Mouse (Mus musculus): ENCODE data around the gene Vwa1. TPM values are rescaled to one million over a fixed set of nuclear protein-coding genes. Genes with fewer than 3 reads are reported as not detected.

The Vwa1 gene
- total and polyA plus RNA-seq, 3 experiments = 0.09 to 1.0 (median 0.68) TPM

DNA sequence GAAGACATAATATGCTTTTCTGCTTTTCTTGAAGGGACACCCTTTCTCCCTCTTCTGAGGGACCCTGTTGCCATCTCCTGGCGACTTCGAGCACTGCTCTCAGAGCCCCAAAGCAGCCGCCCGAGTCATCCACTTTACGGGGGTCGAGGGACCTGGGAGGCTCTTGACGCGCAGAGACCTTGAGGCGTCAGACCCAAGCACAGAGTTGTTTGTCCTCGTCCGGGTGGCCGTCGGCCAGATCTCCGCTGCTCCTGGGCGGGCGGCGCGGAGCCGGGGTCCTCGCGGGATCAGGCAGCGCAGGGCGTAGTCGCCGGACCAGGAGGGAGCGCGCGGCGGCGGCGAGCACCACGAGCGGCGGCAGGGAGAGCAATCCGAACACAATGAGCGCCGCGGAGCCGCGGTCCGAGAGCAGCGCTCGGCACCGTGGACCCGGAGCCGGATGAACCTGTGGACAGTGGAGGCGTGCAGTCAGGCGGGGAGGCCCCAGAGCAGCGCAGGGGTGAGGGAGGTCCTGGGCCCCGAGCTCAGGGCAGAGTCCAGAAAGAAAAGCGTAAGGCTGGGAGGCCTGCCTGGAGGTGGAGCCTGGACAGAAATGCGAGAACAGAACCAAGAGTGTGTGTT, 9.7 kb upstream of the Vwa1 start:
- Histone ChIP-seq H3K36me3 (replicated peaks) (no peaks in the 10 kb centered on the region), H3K4me3 (ENCODE audit: low read depth, low read length) (peak overlapping the region; percentile 76), H3K9me3 (replicated peaks) (no peaks in the 10 kb centered on the region), H3K4me1 (ENCODE audit: insufficient read depth, low read depth, low read length) (peaks cover 31% of the 10 kb centered on the region), H3K27me3 (ENCODE audit: insufficient read depth, low read length) (peaks cover 45% of the 10 kb centered on the region)
- peak; percentile 70 for DNase-seq (ENCODE audit: low spot score)
- no peak for TF ChIP-seq TAL1 (conservative IDR thresholded peaks at IDR 0.05; ENCODE audit: low read depth, low read length)
- no peak for TF ChIP-seq GATA1 (IDR thresholded peaks at IDR 0.05; ENCODE audit: borderline replicate concordance, low read length)
- no peak for TF ChIP-seq CTCF (IDR thresholded peaks at IDR 0.05; ENCODE audit: low read depth, low read length)
- no peak for TF ChIP-seq GATA2 (IDR thresholded peaks at IDR 0.05; ENCODE audit: borderline replicate concordance, low read depth, low read length)
- TF ChIP-seq POLR2AphosphoS5 (IDR thresholded peaks at IDR 0.05; ENCODE audit: insufficient replicate concordance, low read depth, low read length) = no peak
- ATAC-seq (ENCODE audit: extremely low read depth, insufficient number of reproducible peaks, low FRiP score, poor library complexity, severe bottlenecking) = peak; percentile 60

DNA sequence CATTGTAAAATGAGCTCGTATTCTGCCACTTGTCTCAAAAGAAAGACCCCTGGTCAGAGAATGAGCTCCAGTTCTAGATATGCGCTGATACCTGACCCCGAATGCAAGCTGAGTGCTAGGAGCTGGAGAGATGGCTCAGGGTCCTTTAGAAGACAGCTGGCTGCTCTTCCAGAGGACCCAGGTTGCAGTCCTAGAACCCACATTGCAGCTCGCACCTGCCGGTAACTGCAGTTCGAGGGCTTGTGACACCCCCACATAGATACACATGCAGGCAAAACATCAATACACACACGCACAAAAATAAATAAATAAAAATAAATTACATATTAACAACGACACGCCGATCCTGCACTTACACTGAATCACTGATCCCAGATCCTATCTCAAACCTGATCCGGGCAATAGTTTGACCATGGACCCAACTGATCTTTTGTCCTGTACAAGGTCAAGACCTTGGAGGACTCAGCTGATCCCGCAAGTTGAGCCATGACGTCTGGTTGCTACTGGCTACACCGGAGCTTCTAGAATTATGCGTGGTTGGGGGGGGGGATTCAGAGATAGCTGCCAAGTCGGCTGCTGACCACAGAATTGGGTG, 9.1 kb upstream of the Vwa1 start:
- H3K9me3 ChIP-seq (replicated peaks) = no peaks in the 10 kb centered on the region
- ATAC-seq (ENCODE audit: extremely low read depth, insufficient number of reproducible peaks, low FRiP score, poor library complexity, severe bottlenecking) (no peak), DNase-seq (ENCODE audit: low spot score) (no peak)
- H3K27me3 ChIP-seq (ENCODE audit: insufficient read depth, low read length) = peaks cover 50% of the 10 kb centered on the region
- peak overlapping the region; percentile 76; the same call in 1 of the 2 replicates for H3K4me3 ChIP-seq (ENCODE audit: low read depth, low read length)
- TF ChIP-seq POLR2AphosphoS5 (IDR thresholded peaks at IDR 0.05; ENCODE audit: insufficient replicate concordance, low read depth, low read length) = no peak
- TF ChIP-seq CTCF (IDR thresholded peaks at IDR 0.05; ENCODE audit: low read depth, low read length) = no peak
- TF ChIP-seq GATA1 (IDR thresholded peaks at IDR 0.05; ENCODE audit: borderline replicate concordance, low read length) = no peak
- no peak for TF ChIP-seq TAL1 (conservative IDR thresholded peaks at IDR 0.05; ENCODE audit: low read depth, low read length)
- TF ChIP-seq GATA2 (IDR thresholded peaks at IDR 0.05; ENCODE audit: borderline replicate concordance, low read depth, low read length) = no peak
- peaks cover 27% of the 10 kb centered on the region for H3K4me1 ChIP-seq (ENCODE audit: insufficient read depth, low read depth, low read length)
- H3K36me3 ChIP-seq (replicated peaks) = no peaks in the 10 kb centered on the region

DNA sequence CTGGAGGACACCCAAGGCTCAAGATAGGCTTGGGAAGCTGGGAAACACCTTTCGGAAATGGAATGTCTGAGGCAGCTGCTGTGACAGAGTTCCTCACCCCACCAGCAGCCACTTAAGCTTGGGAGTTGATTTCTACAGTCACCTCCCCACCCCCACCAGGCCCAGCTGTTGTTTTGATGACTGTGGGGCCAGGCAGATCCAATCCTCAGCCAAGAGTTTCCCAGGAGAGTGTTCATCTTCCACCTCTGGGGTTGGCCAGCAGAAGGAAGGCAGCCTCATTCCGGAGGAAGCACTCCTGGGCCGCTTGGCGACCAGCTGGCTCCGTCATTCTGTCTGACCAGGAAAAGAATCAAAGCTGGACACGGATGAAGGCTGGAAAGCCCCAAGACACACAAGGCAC, 6.4 kb upstream of the Vwa1 start:
- no peaks in the 10 kb centered on the region for H3K9me3 ChIP-seq (replicated peaks)
- H3K4me3 ChIP-seq (ENCODE audit: low read depth, low read length) = no peak overlapping the region; the same call in 1 of the 2 replicates
- no peak for ATAC-seq (ENCODE audit: extremely low read depth, insufficient number of reproducible peaks, low FRiP score, poor library complexity, severe bottlenecking)
- no peaks in the 10 kb centered on the region for H3K36me3 ChIP-seq (replicated peaks)
- H3K27me3 ChIP-seq (ENCODE audit: insufficient read depth, low read length) = peaks cover 69% of the 10 kb centered on the region
- peaks cover 29% of the 10 kb centered on the region for H3K4me1 ChIP-seq (ENCODE audit: insufficient read depth, low read depth, low read length)
- TF ChIP-seq CTCF (IDR thresholded peaks at IDR 0.05; ENCODE audit: low read depth, low read length) = no peak
- no peak for TF ChIP-seq TAL1 (conservative IDR thresholded peaks at IDR 0.05; ENCODE audit: low read depth, low read length)
- no peak for TF ChIP-seq GATA2 (IDR thresholded peaks at IDR 0.05; ENCODE audit: borderline replicate concordance, low read depth, low read length)
- no peak for TF ChIP-seq GATA1 (IDR thresholded peaks at IDR 0.05; ENCODE audit: borderline replicate concordance, low read length)
- TF ChIP-seq POLR2AphosphoS5 (IDR thresholded peaks at IDR 0.05; ENCODE audit: insufficient replicate concordance, low read depth, low read length) = no peak
- no peak for DNase-seq (ENCODE audit: low spot score)

DNA sequence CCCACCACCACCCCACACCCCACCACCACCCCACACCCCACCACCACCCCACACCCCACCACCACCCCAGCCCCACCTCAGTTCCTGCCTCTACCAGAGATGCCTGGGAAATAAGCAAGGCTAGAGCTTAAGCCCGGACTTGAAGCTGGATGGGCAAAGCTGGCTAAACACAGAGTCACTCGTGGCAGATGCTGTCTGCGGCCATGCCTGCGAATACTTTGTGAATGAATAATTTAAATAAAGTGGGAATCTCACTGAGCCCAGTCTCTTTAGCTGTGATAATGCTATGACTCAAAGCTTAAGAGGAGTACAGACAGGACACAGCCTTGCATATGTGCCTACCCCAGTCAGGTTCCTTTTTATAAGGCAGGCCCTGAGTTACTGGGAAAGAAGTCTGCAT, 5.0 kb upstream of the Vwa1 start:
- Histone ChIP-seq H3K4me1 (ENCODE audit: insufficient read depth, low read depth, low read length) (peaks cover 28% of the 10 kb centered on the region), H3K9me3 (replicated peaks) (no peaks in the 10 kb centered on the region), H3K4me3 (ENCODE audit: low read depth, low read length) (no peak overlapping the region), H3K27me3 (ENCODE audit: insufficient read depth, low read length) (peaks cover 75% of the 10 kb centered on the region), H3K36me3 (replicated peaks) (no peaks in the 10 kb centered on the region)
- DNase-seq (ENCODE audit: low spot score) (no peak), ATAC-seq (ENCODE audit: extremely low read depth, insufficient number of reproducible peaks, low FRiP score, poor library complexity, severe bottlenecking) (no peak)
- no peak for TF ChIP-seq CTCF (IDR thresholded peaks at IDR 0.05; ENCODE audit: low read depth, low read length)
- TF ChIP-seq GATA1 (IDR thresholded peaks at IDR 0.05; ENCODE audit: borderline replicate concordance, low read length) = no peak
- no peak for TF ChIP-seq POLR2AphosphoS5 (IDR thresholded peaks at IDR 0.05; ENCODE audit: insufficient replicate concordance, low read depth, low read length)
- TF ChIP-seq TAL1 (conservative IDR thresholded peaks at IDR 0.05; ENCODE audit: low read depth, low read length) = no peak
- TF ChIP-seq GATA2 (IDR thresholded peaks at IDR 0.05; ENCODE audit: borderline replicate concordance, low read depth, low read length) = no peak

DNA sequence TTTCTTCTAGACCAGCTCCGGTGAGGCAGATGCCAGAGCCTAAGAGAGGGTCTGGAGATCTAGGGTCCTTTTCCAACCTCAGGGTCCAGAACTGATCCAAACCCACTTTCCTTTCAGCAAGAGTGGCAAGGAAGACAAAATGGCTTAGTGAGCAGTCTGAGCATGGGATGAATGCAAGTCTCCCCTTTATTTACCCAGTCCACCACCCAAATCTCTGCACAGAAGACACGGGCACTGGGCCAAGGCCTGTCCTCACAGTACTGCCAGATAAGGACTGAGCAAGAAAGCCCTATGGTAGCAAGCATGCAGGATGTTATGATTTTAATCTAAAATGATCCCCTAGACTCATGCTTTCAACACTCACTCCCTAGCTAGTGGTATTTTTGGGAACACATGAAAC, 3.3 kb upstream of the Vwa1 start:
- Histone ChIP-seq H3K4me3 (ENCODE audit: low read depth, low read length) (no peak overlapping the region), H3K4me1 (ENCODE audit: insufficient read depth, low read depth, low read length) (peaks cover 21% of the 10 kb centered on the region), H3K27me3 (ENCODE audit: insufficient read depth, low read length) (peaks cover 81% of the 10 kb centered on the region), H3K36me3 (replicated peaks) (no peaks in the 10 kb centered on the region), H3K9me3 (replicated peaks) (no peaks in the 10 kb centered on the region)
- no peak for TF ChIP-seq GATA2 (IDR thresholded peaks at IDR 0.05; ENCODE audit: borderline replicate concordance, low read depth, low read length)
- no peak for TF ChIP-seq CTCF (IDR thresholded peaks at IDR 0.05; ENCODE audit: low read depth, low read length)
- TF ChIP-seq GATA1 (IDR thresholded peaks at IDR 0.05; ENCODE audit: borderline replicate concordance, low read length) = no peak
- no peak for TF ChIP-seq TAL1 (conservative IDR thresholded peaks at IDR 0.05; ENCODE audit: low read depth, low read length)
- TF ChIP-seq POLR2AphosphoS5 (IDR thresholded peaks at IDR 0.05; ENCODE audit: insufficient replicate concordance, low read depth, low read length) = no peak
- DNase-seq (ENCODE audit: low spot score) (no peak), ATAC-seq (ENCODE audit: extremely low read depth, insufficient number of reproducible peaks, low FRiP score, poor library complexity, severe bottlenecking) (no peak)

DNA sequence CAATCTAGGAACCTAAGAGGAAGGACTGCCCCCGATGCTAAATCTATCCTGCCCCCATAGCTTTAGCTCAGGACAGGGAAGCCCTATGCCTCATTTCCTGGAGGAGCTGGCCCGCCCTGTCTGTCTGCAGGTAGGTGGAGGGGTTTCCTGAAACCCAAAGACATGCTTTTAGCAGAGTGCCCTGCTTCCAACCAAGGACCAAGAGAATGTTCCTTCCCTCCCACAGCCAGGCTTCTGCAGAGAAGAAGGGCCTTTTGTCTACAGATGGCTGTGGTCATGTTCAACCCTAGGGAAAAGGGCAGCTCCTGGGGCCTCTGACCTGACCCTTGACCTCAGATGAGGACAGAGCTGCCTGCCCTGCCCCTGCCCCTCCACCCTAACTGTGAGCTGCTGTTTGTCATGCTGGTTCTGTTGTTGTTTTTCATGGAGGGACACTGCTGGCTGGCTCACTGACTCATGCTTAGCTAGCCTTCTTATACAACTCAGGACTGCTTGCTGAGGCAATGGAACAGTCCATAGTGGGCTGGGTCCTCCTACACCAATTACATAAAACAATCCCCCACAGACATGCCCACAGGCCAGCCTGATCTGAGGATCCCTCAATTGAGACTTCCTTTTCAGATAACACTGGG, 2.3 kb upstream of the Vwa1 start:
- Histone ChIP-seq H3K27me3 (ENCODE audit: insufficient read depth, low read length) (peaks cover 83% of the 10 kb centered on the region), H3K4me3 (ENCODE audit: low read depth, low read length) (no peak overlapping the region), H3K4me1 (ENCODE audit: insufficient read depth, low read depth, low read length) (peaks cover 21% of the 10 kb centered on the region), H3K9me3 (replicated peaks) (no peaks in the 10 kb centered on the region), H3K36me3 (replicated peaks) (no peaks in the 10 kb centered on the region)
- no peak for ATAC-seq (ENCODE audit: extremely low read depth, insufficient number of reproducible peaks, low FRiP score, poor library complexity, severe bottlenecking)
- no peak for DNase-seq (ENCODE audit: low spot score)
- TF ChIP-seq TAL1 (conservative IDR thresholded peaks at IDR 0.05; ENCODE audit: low read depth, low read length) = no peak
- TF ChIP-seq CTCF (IDR thresholded peaks at IDR 0.05; ENCODE audit: low read depth, low read length) = no peak
- no peak for TF ChIP-seq GATA2 (IDR thresholded peaks at IDR 0.05; ENCODE audit: borderline replicate concordance, low read depth, low read length)
- no peak for TF ChIP-seq POLR2AphosphoS5 (IDR thresholded peaks at IDR 0.05; ENCODE audit: insufficient replicate concordance, low read depth, low read length)
- TF ChIP-seq GATA1 (IDR thresholded peaks at IDR 0.05; ENCODE audit: borderline replicate concordance, low read length) = no peak

All from G1E (cell line).